Mouse (Mus musculus) kidney, adult 2 months (tissue): Measurements from ENCODE around the gene Rhbdf2.

Experiments used
- CTCF ChIP-seq: fragments of 200-500 bp; conservative IDR thresholded peaks from 2 replicates; pipeline ENCODE4 v1.5.1; 2011; ENCODE audit warnings: low read depth, mild to moderate bottlenecking, control low read depth, low read length, moderate library complexity, mixed read lengths; ENCODE audit not compliant: insufficient read depth, insufficient read length
- POLR2A ChIP-seq: fragments of 200-500 bp; IDR thresholded peaks from one replicate; pipeline ENCODE4 v1.6.1; 2011; ENCODE audit warnings: low read depth, low read length, control low read depth

DNA sequence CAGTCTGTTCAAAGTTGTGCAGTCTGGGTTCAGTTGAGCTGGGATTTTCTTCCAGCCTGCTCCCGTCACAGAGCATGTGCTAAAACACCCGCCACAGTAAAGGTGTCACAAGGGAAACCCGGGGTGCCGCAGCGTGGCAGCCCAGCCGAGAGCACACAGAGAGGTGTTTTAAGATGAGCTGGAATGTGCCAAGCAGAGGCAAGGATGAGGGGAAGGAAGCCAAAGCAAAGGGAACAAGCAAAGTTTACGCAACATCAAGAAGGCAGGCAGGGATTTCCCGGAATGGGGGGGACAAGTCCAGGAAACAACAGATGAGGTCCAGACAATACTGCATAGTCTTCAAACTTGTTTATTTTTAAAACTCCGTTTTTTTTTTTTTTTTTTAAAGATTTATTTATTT, 39.7 kb upstream of the Rhbdf2 start:
- no peak for TF ChIP-seq POLR2A
- TF ChIP-seq CTCF: no peak
